ENCODE assay signal across 15 mouse cellular contexts in genomic region chr1:25060191-25060590, GRCm38 (mm10).
DNase-seq lines count a peak whose midpoint lies in the region; ATAC-seq and TF ChIP-seq lines count a peak whose summit lies in the region.
"Had no signal": no experiment of that assay in that cellular context is flagged by ENCODE, and none has a peak within 500 bp of the region (broad histone marks: within the 10 kb centered on the region; RNA-seq: fewer than 3 reads in every experiment).

No protein-coding gene starts in this region.

- ATAC-seq in forebrain, postnatal 0 days: peak; percentile 63
- ATAC-seq in forebrain, embryonic 15.5 days (replicated peaks): no peak
- no peak for ATAC-seq in midbrain, postnatal 0 days (ENCODE audit: low FRiP score)
- ATAC-seq in midbrain, embryonic 15.5 days (replicated peaks): no peak
- no peak for ATAC-seq in megakaryocyte progenitor cell, adult 5-6 weeks (replicated peaks; ENCODE audit: poor library complexity)

- H3K4me3 ChIP-seq in forebrain, postnatal 0 days (ENCODE audit: low read depth, low read length): no peak overlapping the region
- no peak overlapping the region for H3K4me3 ChIP-seq in forebrain, embryonic 15.5 days
- H3K4me3 ChIP-seq in midbrain, postnatal 0 days (ENCODE audit: low read depth, low read length): no peak overlapping the region
- no peak overlapping the region for H3K4me3 ChIP-seq in midbrain, embryonic 15.5 days
- H3K4me3 ChIP-seq: heart, embryonic 13.5 days; hindbrain, embryonic 12.5 days had no signal

- no peaks in the 10 kb centered on the region for H3K4me1 ChIP-seq in forebrain, postnatal 0 days (ENCODE audit: insufficient read depth)
- H3K4me1 ChIP-seq in forebrain, embryonic 15.5 days: peaks cover 8% of the 10 kb centered on the region
- H3K4me1 ChIP-seq in midbrain, postnatal 0 days (ENCODE audit: insufficient read depth, low read length): no peaks in the 10 kb centered on the region
- H3K4me1 ChIP-seq in midbrain, embryonic 15.5 days: no peaks in the 10 kb centered on the region
- H3K4me1 ChIP-seq: heart, embryonic 13.5 days; hindbrain, embryonic 12.5 days had no signal

- H3K9me3 ChIP-seq in forebrain, postnatal 0 days (ENCODE audit: low read length): no peaks in the 10 kb centered on the region
- H3K9me3 ChIP-seq in forebrain, embryonic 15.5 days: no peaks in the 10 kb centered on the region
- H3K9me3 ChIP-seq in midbrain, postnatal 0 days (ENCODE audit: low read length): no peaks in the 10 kb centered on the region
- H3K9me3 ChIP-seq in midbrain, embryonic 15.5 days: no peaks in the 10 kb centered on the region
- H3K9me3 ChIP-seq: heart, embryonic 13.5 days; hindbrain, embryonic 12.5 days had no signal

- peak; percentile 43 for DNase-seq in forebrain, postnatal 0 days
- peak; percentile 22 for DNase-seq in midbrain, postnatal 0 days (ENCODE audit: low spot score)
- peak; percentile 70 to 75 for DNase-seq in cerebellum, postnatal 14 days
- DNase-seq in telencephalon, adult 2 months (ENCODE audit: low read depth, low spot score): peak; percentile 80
- DNase-seq in thymus, postnatal 25 days: no peak
- DNase-seq: gastrocnemius, postnatal 10 days; kidney, adult 18-20 months; kidney, postnatal 4 days; thymus, adult 18-20 months had no signal

- H3K36me3 ChIP-seq in forebrain, postnatal 0 days (ENCODE audit: insufficient read depth): no peaks in the 10 kb centered on the region
- H3K36me3 ChIP-seq in forebrain, embryonic 15.5 days: no peaks in the 10 kb centered on the region
- no peaks in the 10 kb centered on the region for H3K36me3 ChIP-seq in midbrain, postnatal 0 days (ENCODE audit: insufficient read depth, low read length)
- no peaks in the 10 kb centered on the region for H3K36me3 ChIP-seq in midbrain, embryonic 15.5 days (replicated peaks)
- H3K36me3 ChIP-seq: G1E; heart, embryonic 13.5 days; hindbrain, embryonic 12.5 days had no signal

- no peak overlapping the region for H3K27ac ChIP-seq in forebrain, postnatal 0 days (ENCODE audit: low read depth, low read length)
- no peak overlapping the region for H3K27ac ChIP-seq in forebrain, embryonic 15.5 days (replicated peaks)
- H3K27ac ChIP-seq in midbrain, postnatal 0 days (ENCODE audit: low read depth, low read length): no peak overlapping the region
- no peak overlapping the region for H3K27ac ChIP-seq in midbrain, embryonic 15.5 days
- H3K27ac ChIP-seq: heart, embryonic 13.5 days; hindbrain, embryonic 12.5 days had no signal

- TF ChIP-seq CTCF in forebrain, postnatal 0 days (IDR thresholded peaks at IDR 0.05; ENCODE audit: low read depth): no peak
- no peak for TF ChIP-seq CTCF in midbrain, postnatal 0 days (IDR thresholded peaks at IDR 0.05)

- WGBS in forebrain, postnatal 0 days: 77% methylated on average over 6 of the region's 6 CpGs
- WGBS in forebrain, embryonic 15.5 days: 86% methylated on average over 6 of the region's 6 CpGs
- WGBS in midbrain, postnatal 0 days: 92% methylated on average over 6 of the region's 6 CpGs
- 90% methylated on average over 6 of the region's 6 CpGs for WGBS in midbrain, embryonic 15.5 days

- no peak overlapping the region for H3K9ac ChIP-seq in forebrain, postnatal 0 days
- no peak overlapping the region for H3K9ac ChIP-seq in forebrain, embryonic 15.5 days (replicated peaks)
- no peak overlapping the region for H3K9ac ChIP-seq in midbrain, postnatal 0 days (replicated peaks; ENCODE audit: low read length, poor library complexity, severe bottlenecking)
- H3K9ac ChIP-seq in midbrain, embryonic 15.5 days: no peak overlapping the region
- H3K9ac ChIP-seq: heart, embryonic 13.5 days; hindbrain, embryonic 12.5 days had no signal

- H3K27me3 ChIP-seq in forebrain, postnatal 0 days (ENCODE audit: insufficient read depth, low read length): no peaks in the 10 kb centered on the region
- H3K27me3 ChIP-seq in forebrain, embryonic 15.5 days: no peaks in the 10 kb centered on the region
- H3K27me3 ChIP-seq in midbrain, postnatal 0 days (ENCODE audit: insufficient read depth, low read length): no peaks in the 10 kb centered on the region
- no peaks in the 10 kb centered on the region for H3K27me3 ChIP-seq in midbrain, embryonic 15.5 days (replicated peaks)
- H3K27me3 ChIP-seq: heart, embryonic 13.5 days; hindbrain, embryonic 12.5 days had no signal

- H3K4me2 ChIP-seq in forebrain, postnatal 0 days (ENCODE audit: low read depth): no peak overlapping the region
- no peak overlapping the region for H3K4me2 ChIP-seq in forebrain, embryonic 15.5 days (replicated peaks)
- H3K4me2 ChIP-seq in midbrain, postnatal 0 days (ENCODE audit: low read depth, low read length, poor library complexity, severe bottlenecking): no peak overlapping the region
- H3K4me2 ChIP-seq in midbrain, embryonic 15.5 days: no peak overlapping the region
- H3K4me2 ChIP-seq: heart, embryonic 13.5 days; hindbrain, embryonic 12.5 days had no signal
